Mouse (Mus musculus) retina, embryonic 14.5 days (tissue): ENCODE measurements at regions not wholly inside any gene's neighbourhood (a gene's known extent, or its start where the extent isn't known, plus 50 kb on each side); places are given as distances from the start of the nearest gene placed in this dataset.

Source experiments
- DNase-seq: peaks from one replicate; pipeline ENCODE4 v3.0.0-alpha.2; 2015; ENCODE audit warnings: low spot score

DNA sequence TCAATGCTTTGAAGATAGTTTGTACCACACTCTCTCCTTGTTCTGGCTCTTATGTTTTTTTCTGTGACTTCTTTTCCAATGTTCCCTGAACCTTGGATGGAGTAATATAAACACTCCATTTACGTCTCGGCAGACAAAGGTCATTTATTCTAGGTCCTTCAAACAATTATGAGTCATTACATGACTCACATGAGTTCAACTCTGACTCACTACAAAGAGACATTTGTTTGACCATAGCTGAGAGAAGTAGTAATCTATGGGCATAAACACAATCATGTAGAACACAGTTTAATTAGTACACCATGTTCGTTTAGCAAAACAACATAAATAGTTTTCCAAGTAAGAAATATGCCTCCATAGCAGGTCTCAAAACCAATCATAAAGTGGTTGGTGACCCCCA, 59.6 kb upstream of the Hmgcll1 start:
- DNase-seq: no peak

GRCm38 (mm10) chr9:75956370-75956769, 58.3 kb upstream of the Hmgcll1 start:
- DNase-seq: no peak

DNA sequence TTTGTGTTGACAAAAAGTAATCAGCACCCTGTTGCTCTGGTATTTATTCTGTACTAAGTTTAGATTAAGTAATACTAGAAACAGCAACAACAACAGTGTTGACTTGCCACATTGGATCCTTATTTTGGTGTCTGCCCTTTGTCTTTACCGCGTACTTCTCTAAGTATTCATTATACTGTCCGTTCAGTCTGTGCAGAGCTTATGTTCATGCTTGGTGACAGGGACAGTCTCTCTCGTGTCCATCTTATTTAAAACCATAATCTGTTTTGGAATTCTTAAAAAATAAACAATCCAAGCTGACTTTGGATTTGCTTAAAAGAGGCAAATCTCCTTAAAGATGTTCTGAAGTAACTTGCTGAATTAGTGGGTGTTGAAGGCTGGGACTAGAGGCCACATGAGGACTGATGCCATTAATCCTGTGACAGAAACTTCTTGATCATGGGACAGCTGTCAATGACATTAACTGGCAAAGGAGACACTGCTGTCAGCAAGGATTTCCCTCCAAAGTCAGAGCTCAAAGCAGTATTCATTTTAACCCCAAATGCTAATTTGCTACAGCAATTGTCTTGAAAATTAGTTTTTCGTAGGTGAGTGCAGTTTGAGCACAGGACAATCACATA, 55.8 kb upstream of the Hmgcll1 start:
- DNase-seq: peak; percentile 9

GRCm38 (mm10) chr9:75959775-75960174, 54.9 kb upstream of the Hmgcll1 start:
- DNase-seq: no peak

- DNase-seq: no peak
These were observed 53.9 kb upstream of the Hmgcll1 start for GRCm38 (mm10) chr9:75960587-75961349.
